Mouse (Mus musculus) spleen, adult 2 months (tissue): ENCODE data around the gene Ankfn1. TPM values are rescaled to one million over a fixed set of nuclear protein-coding genes. Genes with fewer than 3 reads are reported as not detected.

Experiments
- DNase-seq, 2 experiments: peaks; one replicate each; pipeline versions ENCODE4 v3.0.0 to v3.0.0-alpha.2; 2012 to 2021; ENCODE audit warnings: low spot score in 2 of 2, low read depth in 1 of 2
- H3K27ac ChIP-seq: fragments of 200-500 bp; 2 replicates; pipeline ENCODE4 v1.5.1; 2012; ENCODE audit warnings: low read length, inconsistent platforms; ENCODE audit not compliant: insufficient read depth
- H3K27me3 ChIP-seq: fragments of 200-500 bp; 2 replicates; pipeline ENCODE4 v1.6.1; 2012; ENCODE audit warnings: mild to moderate bottlenecking, moderate library complexity, low read length, inconsistent platforms; ENCODE audit not compliant: control insufficient read depth, insufficient read depth
- H3K36me3 ChIP-seq: fragments of 200-500 bp; 2 replicates; pipeline ENCODE4 v1.6.1; 2012; ENCODE audit warnings: mild to moderate bottlenecking, low read length, inconsistent platforms; ENCODE audit not compliant: control insufficient read depth, insufficient read depth
- H3K4me1 ChIP-seq: fragments of 200-500 bp; 2 replicates; pipeline ENCODE4 v1.6.1; 2011; ENCODE audit warnings: inconsistent platforms; ENCODE audit not compliant: control insufficient read depth, insufficient read depth, insufficient read length
- H3K4me3 ChIP-seq: fragments of 200-500 bp; 2 replicates; pipeline ENCODE4 v1.5.1; 2011; ENCODE audit warnings: mild to moderate bottlenecking, inconsistent platforms; ENCODE audit not compliant: insufficient read depth, insufficient read length; ENCODE audit errors: extremely low read depth
- CTCF ChIP-seq: fragments of 200-500 bp; IDR thresholded peaks from 2 replicates; pipeline ENCODE4 v1.5.1; 2011; ENCODE audit warnings: mild to moderate bottlenecking, inconsistent platforms; ENCODE audit not compliant: insufficient read depth, insufficient read length, insufficient replicate concordance; ENCODE audit errors: extremely low read depth
- POLR2A ChIP-seq: fragments of 200-500 bp; IDR thresholded peaks from 2 replicates; pipeline ENCODE4 v1.6.1; 2011; ENCODE audit warnings: low read depth, low read length, inconsistent platforms
- WGBS: fragments of 180-500 bp; shearing (Covaris S2); methylation state at CpG from one replicate; pipeline ENCODE4 v1.1.7; 2018; 5-methylcytosine and 5-hydroxymethylcytosine counted together
- polyA plus RNA-seq: library from polyadenylated mRNA; depleted of rRNA; stranded (reverse); fragments of >200 nt; gene quantifications from 2 replicates; pipeline ENCODE4 v1.2.3, GENCODE M21; 2012

Ankfn1 gene
- polyA plus RNA-seq, 1 experiment = not detected

DNA sequence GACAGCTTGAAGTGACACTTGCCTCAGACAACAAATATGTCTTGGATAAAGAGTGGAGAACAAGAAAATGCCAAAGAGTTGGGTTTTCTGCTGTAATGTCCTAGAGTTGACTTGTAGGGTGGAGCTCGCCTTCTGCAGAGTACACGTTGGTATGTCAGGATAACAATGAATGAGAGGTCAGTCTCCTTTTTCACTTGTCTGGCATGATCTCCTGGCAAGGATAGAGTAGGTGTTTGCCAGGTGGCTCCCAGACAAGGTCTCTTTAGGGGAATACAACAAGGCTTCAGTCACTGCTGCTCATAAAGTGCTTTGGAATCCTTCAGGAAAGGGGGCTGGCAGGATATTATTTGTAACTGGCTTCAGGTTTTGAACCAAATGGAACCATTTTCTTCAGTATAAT is 388.6 kb downstream of the Ankfn1 start:
- Histone ChIP-seq H3K27me3 (no peaks in the 10 kb centered on the region), H3K4me1 (no peaks in the 10 kb centered on the region), H3K4me3 (no peak overlapping the region), H3K36me3 (no peaks in the 10 kb centered on the region), H3K27ac (no peak overlapping the region)
- WGBS = 90% methylated on average over 2 of the region's 2 CpGs
- no peak for DNase-seq
- TF ChIP-seq POLR2A (no peak), CTCF (no peak)

DNA sequence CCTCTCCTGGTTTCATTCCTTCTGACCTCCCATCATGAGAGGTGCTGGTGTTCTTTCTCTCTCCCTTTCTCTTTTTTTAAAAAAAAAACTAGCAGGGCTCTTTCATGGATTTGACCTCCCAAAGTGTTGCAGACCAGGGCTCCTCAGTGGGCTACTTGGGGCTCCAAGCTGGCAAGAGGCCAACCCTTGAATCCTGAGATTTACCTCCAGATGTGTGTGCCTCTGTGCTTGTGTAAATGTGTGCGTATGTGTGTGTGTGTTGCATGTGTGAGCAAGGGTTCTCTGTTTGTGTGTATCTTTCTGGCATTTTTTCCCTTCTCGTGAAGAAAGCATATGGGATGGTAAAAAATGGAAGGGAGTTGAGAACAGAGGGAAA is 394.8 kb downstream of the Ankfn1 start:
- Histone ChIP-seq H3K4me1 (no peaks in the 10 kb centered on the region), H3K36me3 (no peaks in the 10 kb centered on the region)

DNA sequence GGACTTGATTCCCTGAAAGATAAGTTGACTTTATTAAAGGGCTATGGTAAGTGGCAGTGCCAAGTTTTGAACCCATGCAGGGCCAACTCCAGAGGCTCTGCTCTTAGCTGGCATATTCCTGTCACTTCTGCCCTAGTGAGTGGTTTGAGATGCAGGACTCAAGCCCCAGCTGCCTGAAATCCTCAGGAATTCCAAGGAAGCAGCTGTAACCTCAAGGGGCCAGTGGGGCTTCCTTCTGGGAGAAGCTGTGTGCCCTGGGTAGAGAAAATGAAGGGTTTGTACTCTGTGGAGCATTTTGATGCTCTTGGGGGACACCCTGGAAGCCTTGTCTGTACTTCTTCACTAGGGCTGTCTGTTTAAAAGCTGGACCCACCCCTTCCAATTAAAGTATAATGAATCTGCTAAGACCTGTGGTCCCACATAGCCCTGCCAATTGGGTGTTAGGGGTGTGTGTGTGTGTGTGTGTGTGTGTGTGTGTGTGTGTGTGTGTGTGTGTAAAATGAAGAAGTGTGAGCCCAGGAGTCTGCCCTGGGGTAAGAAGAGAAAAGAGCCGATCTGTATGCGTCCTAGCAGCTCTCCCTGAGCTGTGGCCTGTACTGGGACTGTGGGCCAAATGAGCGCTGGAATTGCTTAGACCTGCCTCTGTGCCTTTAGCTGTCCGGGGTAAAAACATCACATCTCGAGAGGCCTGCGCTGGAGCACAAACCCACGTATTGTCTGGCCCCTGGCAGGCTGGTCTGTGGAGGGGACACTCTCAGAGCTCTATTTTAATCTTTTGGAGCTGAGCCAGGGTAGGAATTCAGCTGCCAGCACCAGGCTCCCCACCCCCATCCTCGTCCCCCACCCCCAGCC is 395.4 kb downstream of the Ankfn1 start:
- TF ChIP-seq CTCF (no peak), POLR2A (no peak)
- Histone ChIP-seq H3K27ac (no peak overlapping the region), H3K4me1 (no peaks in the 10 kb centered on the region), H3K36me3 (no peaks in the 10 kb centered on the region), H3K27me3 (no peaks in the 10 kb centered on the region), H3K4me3 (no peak overlapping the region)
- DNase-seq = no peak
- 83% methylated on average over 8 of the region's 8 CpGs for WGBS

More for the DNA sequence above, 394.8 kb downstream of the Ankfn1 start:
- 85% methylated on average over 2 of the region's 2 CpGs for WGBS
- DNase-seq = no peak
- TF ChIP-seq CTCF = no peak
- TF ChIP-seq POLR2A = no peak
- no peak overlapping the region for H3K27ac ChIP-seq
- no peaks in the 10 kb centered on the region for H3K27me3 ChIP-seq
- no peak overlapping the region for H3K4me3 ChIP-seq

DNA sequence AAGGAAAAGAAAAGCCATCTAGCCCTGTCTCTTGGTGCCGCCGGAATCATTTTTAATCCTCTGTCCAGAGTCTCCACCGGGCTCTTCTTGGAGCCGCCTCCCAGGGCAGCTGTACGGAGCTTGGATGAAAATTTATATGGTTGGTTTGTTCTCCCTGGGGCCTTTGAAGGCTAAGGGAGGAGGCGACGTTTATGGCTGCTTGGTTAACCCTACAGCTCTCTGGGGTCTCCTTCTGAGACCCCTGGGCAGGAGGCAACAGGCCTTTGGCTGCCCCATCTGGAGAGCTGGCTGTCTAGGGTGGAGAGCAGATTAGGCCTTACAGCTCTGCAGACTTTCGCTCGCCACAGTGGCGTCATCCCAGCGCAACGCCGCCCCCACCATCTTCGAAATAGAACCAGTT is 406.5 kb downstream of the Ankfn1 start:
- no peak overlapping the region for H3K4me3 ChIP-seq
- DNase-seq = no peak
- H3K27ac ChIP-seq = no peak overlapping the region
- no peaks in the 10 kb centered on the region for H3K27me3 ChIP-seq
- TF ChIP-seq CTCF (no peak), POLR2A (no peak)
- H3K36me3 ChIP-seq = no peaks in the 10 kb centered on the region
- 89% methylated on average over 14 of the region's 14 CpGs for WGBS
- no peaks in the 10 kb centered on the region for H3K4me1 ChIP-seq

DNA sequence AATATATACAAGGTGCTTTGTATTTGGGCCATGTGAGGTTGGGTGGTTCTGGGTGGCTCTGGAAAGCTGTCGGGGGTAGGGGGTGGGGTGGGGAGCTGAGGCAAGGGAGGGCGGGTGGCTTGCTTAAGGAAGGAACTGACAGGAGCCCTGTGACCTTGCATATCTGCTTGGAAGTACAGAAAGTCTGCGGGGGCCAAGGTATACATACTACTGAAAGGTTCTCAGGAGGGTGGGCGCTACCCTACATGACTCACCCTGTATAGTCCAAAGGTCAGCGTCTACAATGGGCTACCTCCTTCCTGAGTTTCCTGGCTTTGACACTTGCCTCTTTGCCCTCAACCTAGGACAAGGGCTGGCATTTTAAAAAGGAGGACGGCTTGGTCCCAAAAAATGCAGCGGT is 407.1 kb downstream of the Ankfn1 start:
- H3K27ac ChIP-seq = no peak overlapping the region
- H3K27me3 ChIP-seq = no peaks in the 10 kb centered on the region
- H3K36me3 ChIP-seq = no peaks in the 10 kb centered on the region
- H3K4me1 ChIP-seq = no peaks in the 10 kb centered on the region
- no peak for DNase-seq
- no peak overlapping the region for H3K4me3 ChIP-seq
- 58% methylated on average over 7 of the region's 7 CpGs for WGBS
- TF ChIP-seq POLR2A (no peak), CTCF (no peak)

DNA sequence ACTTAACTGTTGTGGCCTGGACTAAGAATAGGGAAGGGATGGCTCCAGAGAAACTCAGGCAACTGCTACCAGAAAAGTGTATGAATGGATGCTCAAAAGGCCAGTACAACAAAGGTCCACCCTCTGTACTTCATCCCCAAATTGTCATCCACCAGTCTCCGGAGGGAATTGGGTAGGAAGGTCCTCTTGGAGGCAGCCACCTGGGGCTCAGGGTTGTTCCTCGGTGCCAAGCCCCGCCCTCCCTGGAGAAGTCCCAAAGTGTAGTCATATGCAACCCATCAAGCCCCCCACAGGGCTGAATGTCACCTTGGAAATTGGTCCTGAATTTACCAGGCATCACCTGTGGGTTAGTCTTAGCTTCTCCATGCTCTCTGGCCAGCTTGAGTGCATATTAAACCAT is 413.5 kb downstream of the Ankfn1 start:
- Histone ChIP-seq H3K36me3 (no peaks in the 10 kb centered on the region), H3K4me1 (no peaks in the 10 kb centered on the region), H3K27ac (no peak overlapping the region), H3K4me3 (no peak overlapping the region), H3K27me3 (no peaks in the 10 kb centered on the region)
- 85% methylated on average over 3 of the region's 3 CpGs for WGBS
- TF ChIP-seq CTCF (no peak), POLR2A (no peak)
- DNase-seq = no peak

DNA sequence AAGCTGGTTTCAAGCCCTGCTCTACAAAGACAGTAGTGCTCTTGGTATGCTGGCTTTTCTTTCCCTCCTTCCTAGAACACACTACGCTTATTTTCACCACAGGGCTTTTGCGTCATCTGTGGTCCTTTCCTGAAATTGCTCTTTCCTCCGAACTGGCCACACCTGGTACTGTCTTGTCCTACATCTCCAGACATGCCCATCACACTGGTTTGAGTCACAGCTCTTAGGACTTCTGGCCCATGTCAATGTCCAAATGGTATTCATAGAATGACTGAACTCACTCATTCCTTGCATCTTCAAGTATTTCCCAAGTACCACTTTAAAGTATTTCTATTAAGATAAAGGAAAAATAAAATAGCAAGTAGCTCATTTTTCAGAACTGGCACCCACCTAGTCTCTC is 416.6 kb downstream of the Ankfn1 start:
- DNase-seq = no peak
- WGBS = 95% methylated on average over 3 of the region's 3 CpGs
- Histone ChIP-seq H3K27ac (no peak overlapping the region), H3K27me3 (no peaks in the 10 kb centered on the region), H3K4me1 (no peaks in the 10 kb centered on the region), H3K4me3 (no peak overlapping the region), H3K36me3 (no peaks in the 10 kb centered on the region)
- TF ChIP-seq POLR2A = no peak
- no peak for TF ChIP-seq CTCF
